In genomic region chr8:37062012-37062944, GRCm38 (mm10) we compare ENCODE assay signal across 8 mouse cellular contexts.
A peak's percentile ranks its signal among the peaks of the same experiment; 100 is the strongest.
DNase-seq lines count a peak whose midpoint lies in the region; ATAC-seq and TF ChIP-seq lines count a peak whose summit lies in the region.

No protein-coding gene starts in this region.

- no peaks in the 10 kb centered on the region for H3K27me3 ChIP-seq in E14TG2a.4 (ENCODE audit: insufficient read depth, low read length)
- no peaks in the 10 kb centered on the region for H3K27me3 ChIP-seq in embryonic facial prominence, embryonic 13.5 days
- no peaks in the 10 kb centered on the region for H3K27me3 ChIP-seq in heart, embryonic 15.5 days
- H3K27me3 ChIP-seq in kidney, embryonic 16.5 days (ENCODE audit: insufficient read depth, low read length): no peaks in the 10 kb centered on the region
- H3K27me3 ChIP-seq in liver, embryonic 11.5 days (replicated peaks; ENCODE audit: control insufficient read depth, insufficient read depth, low read length): no peaks in the 10 kb centered on the region
- H3K27me3 ChIP-seq in neural tube, embryonic 14.5 days (ENCODE audit: control insufficient read depth, insufficient read depth, low read length): no peaks in the 10 kb centered on the region

- no peak overlapping the region for H3K4me2 ChIP-seq in embryonic facial prominence, embryonic 13.5 days
- no peak overlapping the region for H3K4me2 ChIP-seq in heart, embryonic 15.5 days
- H3K4me2 ChIP-seq in kidney, embryonic 16.5 days (replicated peaks; ENCODE audit: low read depth, low read length): no peak overlapping the region
- no peak overlapping the region for H3K4me2 ChIP-seq in liver, embryonic 11.5 days
- no peak overlapping the region for H3K4me2 ChIP-seq in neural tube, embryonic 14.5 days (ENCODE audit: low read depth, low read length)

- WGBS in embryonic facial prominence, embryonic 13.5 days: 20% methylated on average over 13 of the region's 13 CpGs
- WGBS in heart, embryonic 15.5 days: 25% methylated on average over 13 of the region's 13 CpGs
- WGBS in kidney, embryonic 16.5 days: 34% methylated on average over 13 of the region's 13 CpGs
- WGBS in liver, embryonic 11.5 days: 33% methylated on average over 13 of the region's 13 CpGs
- 33% methylated on average over 13 of the region's 13 CpGs for WGBS in neural tube, embryonic 14.5 days

- DNase-seq in adrenal gland, postnatal 4 days (ENCODE audit: low spot score in 2 of 2): peak; percentile 44 to 49
- peak; percentile 58 for DNase-seq in liver, embryonic 11.5 days (ENCODE audit: low spot score)
- peak; percentile 17 for DNase-seq in thymus, postnatal 14 days

- H3K9me3 ChIP-seq in E14TG2a.4 (ENCODE audit: low read length): no peaks in the 10 kb centered on the region
- H3K9me3 ChIP-seq in embryonic facial prominence, embryonic 13.5 days: no peaks in the 10 kb centered on the region
- no peaks in the 10 kb centered on the region for H3K9me3 ChIP-seq in heart, embryonic 15.5 days (replicated peaks)
- H3K9me3 ChIP-seq in kidney, embryonic 16.5 days (ENCODE audit: low read length): no peaks in the 10 kb centered on the region
- no peaks in the 10 kb centered on the region for H3K9me3 ChIP-seq in liver, embryonic 11.5 days (ENCODE audit: control insufficient read depth, low read length)
- no peaks in the 10 kb centered on the region for H3K9me3 ChIP-seq in neural tube, embryonic 14.5 days (ENCODE audit: control insufficient read depth, low read length)

- H3K9ac ChIP-seq in embryonic facial prominence, embryonic 13.5 days: no peak overlapping the region
- no peak overlapping the region for H3K9ac ChIP-seq in heart, embryonic 15.5 days
- no peak overlapping the region for H3K9ac ChIP-seq in kidney, embryonic 16.5 days (replicated peaks; ENCODE audit: low read length)
- no peak overlapping the region for H3K9ac ChIP-seq in liver, embryonic 11.5 days (ENCODE audit: low read depth, low read length)
- H3K9ac ChIP-seq in neural tube, embryonic 14.5 days (replicated peaks; ENCODE audit: low read depth, low read length): no peak overlapping the region

- H3K4me1 ChIP-seq in E14TG2a.4 (replicated peaks; ENCODE audit: low read depth, low read length): peaks cover 4% of the 10 kb centered on the region
- H3K4me1 ChIP-seq in embryonic facial prominence, embryonic 13.5 days: peaks cover 4% of the 10 kb centered on the region; the same call in 1 of the 2 replicates
- H3K4me1 ChIP-seq in heart, embryonic 15.5 days (replicated peaks): 0 out of 2 replicates have a peak, but pooled peaks cover 3% of the 10 kb centered on the region
- H3K4me1 ChIP-seq in kidney, embryonic 16.5 days (ENCODE audit: insufficient read depth, low read length): no peaks in the 10 kb centered on the region
- H3K4me1 ChIP-seq in liver, embryonic 11.5 days (replicated peaks; ENCODE audit: control insufficient read depth, insufficient read depth, low read length): no peaks in the 10 kb centered on the region
- H3K4me1 ChIP-seq in neural tube, embryonic 14.5 days (ENCODE audit: control insufficient read depth, insufficient read depth, low read length): no peaks in the 10 kb centered on the region

- no peak overlapping the region for H3K27ac ChIP-seq in embryonic facial prominence, embryonic 13.5 days
- H3K27ac ChIP-seq in heart, embryonic 15.5 days: no peak overlapping the region
- H3K27ac ChIP-seq in kidney, embryonic 16.5 days (ENCODE audit: low read length): no peak overlapping the region
- H3K27ac ChIP-seq in liver, embryonic 11.5 days (ENCODE audit: low read depth, low read length): no peak overlapping the region
- no peak overlapping the region for H3K27ac ChIP-seq in neural tube, embryonic 14.5 days (ENCODE audit: low read depth, low read length)

- H3K4me3 ChIP-seq in E14TG2a.4 (replicated peaks; ENCODE audit: low read length): no peak overlapping the region
- H3K4me3 ChIP-seq in embryonic facial prominence, embryonic 13.5 days: no peak overlapping the region
- H3K4me3 ChIP-seq in heart, embryonic 15.5 days: no peak overlapping the region
- no peak overlapping the region for H3K4me3 ChIP-seq in kidney, embryonic 16.5 days (ENCODE audit: low read length)
- H3K4me3 ChIP-seq in liver, embryonic 11.5 days (ENCODE audit: low read depth, low read length): no peak overlapping the region
- H3K4me3 ChIP-seq in neural tube, embryonic 14.5 days (ENCODE audit: low read depth, low read length): no peak overlapping the region

- ATAC-seq in embryonic facial prominence, embryonic 13.5 days (ENCODE audit: insufficient number of reproducible peaks, insufficient read depth, low FRiP score, low TSS enrichment, low read depth): peak; percentile 78; the same call in 1 of the 2 replicates
- peak; percentile 75; the same call in 1 of the 2 replicates for ATAC-seq in heart, embryonic 15.5 days (replicated peaks; ENCODE audit: insufficient number of reproducible peaks, insufficient read depth, low FRiP score, low read depth)
- peak; percentile 87; the same call in 1 of the 2 replicates for ATAC-seq in kidney, embryonic 16.5 days (ENCODE audit: low FRiP score, low TSS enrichment)
- ATAC-seq in liver, embryonic 11.5 days (replicated peaks; ENCODE audit: low FRiP score): no peak; the same call in 1 of the 2 replicates
- peak; percentile 88 for ATAC-seq in neural tube, embryonic 14.5 days (ENCODE audit: low read depth)

- TF ChIP-seq CTCF in E14TG2a.4 (conservative IDR thresholded peaks at IDR 0.05; ENCODE audit: low read length): peak; percentile 65

- H3K36me3 ChIP-seq in E14TG2a.4 (ENCODE audit: insufficient read depth, low read length): no peaks in the 10 kb centered on the region
- no peaks in the 10 kb centered on the region for H3K36me3 ChIP-seq in embryonic facial prominence, embryonic 13.5 days
- no peaks in the 10 kb centered on the region for H3K36me3 ChIP-seq in heart, embryonic 15.5 days
- no peaks in the 10 kb centered on the region for H3K36me3 ChIP-seq in kidney, embryonic 16.5 days (ENCODE audit: insufficient read depth, low read length)
- no peaks in the 10 kb centered on the region for H3K36me3 ChIP-seq in liver, embryonic 11.5 days (ENCODE audit: control insufficient read depth, insufficient read depth, low read length)
- H3K36me3 ChIP-seq in neural tube, embryonic 14.5 days (ENCODE audit: control insufficient read depth, insufficient read depth, low read length): no peaks in the 10 kb centered on the region
